Mouse (Mus musculus): Measurements from ENCODE around the gene Pla2g4c. TPM values are rescaled to one million over a fixed set of nuclear protein-coding genes. Genes with fewer than 3 reads are reported as not detected.

Pla2g4c gene
- polyA plus RNA-seq, 1 experiment: 0.12 TPM

DNA sequence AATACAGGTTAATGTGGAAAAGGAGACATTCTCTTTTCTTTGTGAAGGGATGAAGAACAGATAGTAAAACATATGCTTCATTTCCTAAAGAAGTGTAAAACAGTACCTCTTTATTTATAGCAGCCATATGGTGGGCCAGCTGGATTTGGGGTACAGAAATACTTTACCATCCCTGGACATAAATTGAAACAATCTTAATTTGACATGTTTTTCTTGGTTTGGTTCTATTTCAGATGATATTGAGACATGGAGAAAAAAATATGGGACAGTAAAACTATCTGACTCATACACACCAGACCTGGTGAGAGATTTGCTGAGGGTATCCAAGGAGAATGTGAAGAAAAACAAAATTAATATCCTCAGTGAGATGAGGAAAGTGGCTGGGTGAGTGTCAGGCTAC is 31.5 kb downstream of the Pla2g4c start:
- Histone ChIP-seq H3K27me3 (ENCODE audit: control insufficient read depth, insufficient read depth, low read length) (no peaks in the 10 kb centered on the region), H3K4me1 (ENCODE audit: control insufficient read depth, insufficient read depth, low read length) (no peaks in the 10 kb centered on the region), H3K36me3 (ENCODE audit: control insufficient read depth, insufficient read depth, low read length) (no peaks in the 10 kb centered on the region), H3K27ac (ENCODE audit: control insufficient read depth, insufficient read depth, low read depth, low read length) (no peak overlapping the region), H3K4me3 (ENCODE audit: control insufficient read depth, low read depth, low read length) (no peak overlapping the region)
- no peak for TF ChIP-seq CTCF (IDR thresholded peaks at IDR 0.05; ENCODE audit: control insufficient read depth, insufficient read depth, insufficient replicate concordance, low read depth, low read length)
- no peak for TF ChIP-seq POLR2A (IDR thresholded peaks at IDR 0.05; ENCODE audit: control insufficient read depth, low read depth, low read length)

GRCm38 (mm10) chr7:13380588-13380987 is 56.1 kb downstream of the Pla2g4c start:
- no peak overlapping the region for H3K27ac ChIP-seq (ENCODE audit: control insufficient read depth, insufficient read depth, low read depth, low read length)

DNA sequence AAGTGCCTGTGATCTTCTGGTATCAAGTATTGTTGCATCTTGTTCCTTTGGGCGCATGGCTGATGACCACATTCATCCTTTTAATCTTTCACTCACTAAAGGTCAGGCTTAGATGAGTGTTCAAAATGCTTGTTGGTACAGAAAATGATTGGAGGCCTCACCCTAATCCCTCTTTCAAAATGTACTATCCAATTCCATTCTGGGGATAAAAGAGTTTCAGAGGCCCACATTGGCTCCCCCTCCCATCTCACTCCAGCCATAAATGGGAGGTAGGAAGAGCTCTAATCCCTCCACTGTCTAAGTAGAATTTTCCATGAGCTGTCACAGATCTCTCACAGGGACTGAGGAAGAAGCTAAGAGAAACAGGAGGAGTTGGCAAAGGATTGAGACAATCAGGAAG is 73.4 kb downstream of the Pla2g4c start, which contains the start of gene Cabp5:
Gene Cabp5, plus strand, starts transcription at position 301 of the 400 bp plus-strand sequence.
- H3K36me3 ChIP-seq (ENCODE audit: control insufficient read depth, insufficient read depth, low read length): no peaks in the 10 kb centered on the region
- no peaks in the 10 kb centered on the region for H3K4me1 ChIP-seq (ENCODE audit: control insufficient read depth, insufficient read depth, low read length)
- TF ChIP-seq POLR2A (IDR thresholded peaks at IDR 0.05; ENCODE audit: control insufficient read depth, low read depth, low read length) (no peak), CTCF (IDR thresholded peaks at IDR 0.05; ENCODE audit: control insufficient read depth, insufficient read depth, insufficient replicate concordance, low read depth, low read length) (no peak)
- H3K27me3 ChIP-seq (ENCODE audit: control insufficient read depth, insufficient read depth, low read length): no peaks in the 10 kb centered on the region
- no peak within 1 kb of the TSS for H3K27ac ChIP-seq (ENCODE audit: control insufficient read depth, insufficient read depth, low read depth, low read length)
- H3K4me3 ChIP-seq (ENCODE audit: control insufficient read depth, low read depth, low read length): no peak within 1 kb of the TSS

More at GRCm38 (mm10) chr7:13380588-13380987, 56.1 kb downstream of the Pla2g4c start:
- TF ChIP-seq CTCF (IDR thresholded peaks at IDR 0.05; ENCODE audit: control insufficient read depth, insufficient read depth, insufficient replicate concordance, low read depth, low read length) (no peak), POLR2A (IDR thresholded peaks at IDR 0.05; ENCODE audit: control insufficient read depth, low read depth, low read length) (no peak)
- H3K4me1 ChIP-seq (ENCODE audit: control insufficient read depth, insufficient read depth, low read length): no peaks in the 10 kb centered on the region
- no peak overlapping the region for H3K4me3 ChIP-seq (ENCODE audit: control insufficient read depth, low read depth, low read length)
- no peaks in the 10 kb centered on the region for H3K27me3 ChIP-seq (ENCODE audit: control insufficient read depth, insufficient read depth, low read length)
- no peaks in the 10 kb centered on the region for H3K36me3 ChIP-seq (ENCODE audit: control insufficient read depth, insufficient read depth, low read length)

Other genes with a start within 250 kb of the Pla2g4c start
- gene Vmn1r85, start 229.5 kb upstream of the Pla2g4c start, polyA plus RNA-seq (2012; rRNA removed): not detected in 2 replicates
- not detected in 2 replicates for gene Vmn1r86, start 204.7 kb upstream of the Pla2g4c start, polyA plus RNA-seq (2012; rRNA removed)
- gene Vmn1r87, start 184.5 kb upstream of the Pla2g4c start, polyA plus RNA-seq (2012; rRNA removed): not detected in 2 replicates
- gene Vmn1r88, start 165.1 kb upstream of the Pla2g4c start, polyA plus RNA-seq (2012; rRNA removed): not detected in 2 replicates
- not detected in 2 replicates for gene Vmn1r89, start 111.6 kb upstream of the Pla2g4c start, polyA plus RNA-seq (2012; rRNA removed)
- 9.5 and 11.3 TPM in 2 replicates for gene Lig1, start 47.4 kb upstream of the Pla2g4c start, polyA plus RNA-seq (2012; rRNA removed)
- 2.5 and 2.8 TPM in 2 replicates for gene Zswim9, start 45.9 kb upstream of the Pla2g4c start, polyA plus RNA-seq (2012; rRNA removed)
- gene Cabp5, start 73.5 kb downstream of the Pla2g4c start, polyA plus RNA-seq (2012; rRNA removed): not detected in 2 replicates
- gene Bsph1, start 126.2 kb downstream of the Pla2g4c start, polyA plus RNA-seq (2012; rRNA removed): not detected in 2 replicates
- 4.6 TPM in 1 of 2 replicates, not detected in the other for gene Bsph2, start 246.4 kb downstream of the Pla2g4c start, polyA plus RNA-seq (2012; rRNA removed)